Mouse (Mus musculus) neural tube, embryonic 11.5 days (tissue): ENCODE data around the gene Eif5b. TPM values are rescaled to one million over a fixed set of nuclear protein-coding genes. Genes with fewer than 3 reads are reported as not detected.

Experiments
- ATAC-seq: fragments of 200-750 bp; cut with Nextera tagmentation; 2 replicates; pipeline ENCODE4 v1.8.0; 2017; ENCODE audit warnings: moderate number of reproducible peaks, mild to moderate bottlenecking, moderate TSS enrichment, moderate library complexity; ENCODE audit not compliant: insufficient read depth, low FRiP score, low TSS enrichment
- DNase-seq: peaks from one replicate; pipeline ENCODE4 v3.0.0-alpha.2; 2015; ENCODE audit warnings: low spot score
- H3K27ac ChIP-seq: fragments of 300-500 bp; sonication (generic); 2 replicates; pipeline ENCODE4 v1.5.1; 2014; ENCODE audit warnings: low read depth, mild to moderate bottlenecking, low read length
- H3K27me3 ChIP-seq: fragments of 300-500 bp; sonication (generic); 2 replicates; pipeline ENCODE4 v1.6.1; 2014; ENCODE audit warnings: mild to moderate bottlenecking, low read length, mixed read lengths; ENCODE audit not compliant: control insufficient read depth, insufficient read depth
- H3K36me3 ChIP-seq: fragments of 300-500 bp; sonication (generic); 2 replicates; pipeline ENCODE4 v1.6.1; 2014; ENCODE audit warnings: mild to moderate bottlenecking, low read length, moderate library complexity, mixed read lengths; ENCODE audit not compliant: control insufficient read depth, insufficient read depth
- H3K4me1 ChIP-seq: fragments of 300-500 bp; sonication (generic); 2 replicates; pipeline ENCODE4 v1.6.1; 2014; ENCODE audit warnings: low read length, mixed read lengths; ENCODE audit not compliant: control insufficient read depth, insufficient read depth
- H3K4me2 ChIP-seq: fragments of 300-500 bp; sonication (generic); 2 replicates; pipeline ENCODE4 v1.6.1; 2014; ENCODE audit warnings: low read depth, mild to moderate bottlenecking, moderate library complexity
- H3K4me3 ChIP-seq: fragments of 300-500 bp; sonication (generic); 2 replicates; pipeline ENCODE4 v1.5.1; 2014; ENCODE audit warnings: low read depth, low read length
- H3K9ac ChIP-seq: fragments of 300-500 bp; sonication (generic); 2 replicates; pipeline ENCODE4 v1.6.1; 2014; ENCODE audit warnings: mild to moderate bottlenecking, low read length
- H3K9me3 ChIP-seq: fragments of 300-500 bp; sonication (generic); 2 replicates; pipeline ENCODE4 v1.6.1; 2016; ENCODE audit warnings: low read length; ENCODE audit not compliant: control insufficient read depth
- WGBS: fragments of 180-500 bp; shearing (Covaris S2); extraction: QIAGEN DNeasy Blood & Tissue Kit; methylation state at CpG from one replicate; pipeline ENCODE4 v1.1.7; 2014; 5-methylcytosine and 5-hydroxymethylcytosine counted together
- polyA plus RNA-seq: library from polyadenylated mRNA; unstranded; fragments of >200 nt; fragmentation: Nextera tagmentation; extraction: Ambion mirVana; gene quantifications from 2 replicates; pipeline ENCODE4 v1.2.1, GENCODE M21; 2014

The Eif5b gene
- polyA plus RNA-seq, 1 experiment from 2014 or later, result 26.9 TPM

GRCm38 (mm10) chr1:38014551-38015203 is 16.9 kb downstream of the Eif5b start:
- Histone ChIP-seq H3K4me2 (no peak overlapping the region), H3K27me3 (no peaks in the 10 kb centered on the region), H3K4me3 (no peak overlapping the region), H3K9ac (no peak overlapping the region), H3K36me3 (0 out of 2 replicates have a peak, but pooled peaks cover 2% of the 10 kb centered on the region), H3K27ac (no peak overlapping the region), H3K9me3 (no peaks in the 10 kb centered on the region), H3K4me1 (no peaks in the 10 kb centered on the region)
- WGBS, result 96% methylated on average over 2 of the region's 2 CpGs
- ATAC-seq, result no peak
- DNase-seq, result no peak

GRCm38 (mm10) chr1:38027301-38027700 is 29.5 kb downstream of the Eif5b start:
- ATAC-seq, result no peak
- 90% methylated on average over 7 of the region's 7 CpGs for WGBS

GRCm38 (mm10) chr1:38031391-38031790 is 33.6 kb downstream of the Eif5b start:
- Histone ChIP-seq H3K36me3 (peaks cover 4% of the 10 kb centered on the region; the same call in 1 of the 2 replicates), H3K27me3 (no peaks in the 10 kb centered on the region), H3K9ac (no peak overlapping the region), H3K9me3 (no peaks in the 10 kb centered on the region), H3K4me3 (no peak overlapping the region), H3K4me2 (no peak overlapping the region), H3K4me1 (no peaks in the 10 kb centered on the region), H3K27ac (no peak overlapping the region)
- 91% methylated on average over 5 of the region's 5 CpGs for WGBS
- DNase-seq (no peak), ATAC-seq (no peak)

More at GRCm38 (mm10) chr1:38027301-38027700, 29.5 kb downstream of the Eif5b start:
- no peak overlapping the region for H3K4me3 ChIP-seq
- no peaks in the 10 kb centered on the region for H3K27me3 ChIP-seq
- H3K27ac ChIP-seq, result no peak overlapping the region
- H3K9ac ChIP-seq, result no peak overlapping the region
- H3K9me3 ChIP-seq, result no peaks in the 10 kb centered on the region
- no peak for DNase-seq
- no peak overlapping the region for H3K4me2 ChIP-seq
- H3K4me1 ChIP-seq, result no peaks in the 10 kb centered on the region
- peaks cover 7% of the 10 kb centered on the region; the same call in 1 of the 2 replicates for H3K36me3 ChIP-seq

- Histone ChIP-seq H3K9ac (no peak overlapping the region), H3K9me3 (no peaks in the 10 kb centered on the region), H3K4me3 (no peak overlapping the region), H3K4me2 (no peak overlapping the region), H3K27me3 (no peaks in the 10 kb centered on the region), H3K27ac (no peak overlapping the region), H3K36me3 (peaks cover 16% of the 10 kb centered on the region), H3K4me1 (no peaks in the 10 kb centered on the region)
- 91% methylated on average over 4 of the region's 4 CpGs for WGBS
- DNase-seq (no peak), ATAC-seq (no peak)
These were observed 37.7 kb downstream of the Eif5b start for GRCm38 (mm10) chr1:38035521-38035920.

- H3K9ac ChIP-seq, result no peak overlapping the region
- DNase-seq (no peak), ATAC-seq (no peak)
- no peak overlapping the region for H3K4me2 ChIP-seq
- no peak overlapping the region for H3K27ac ChIP-seq
- WGBS, result 95% methylated on average over 5 of the region's 5 CpGs
- H3K9me3 ChIP-seq, result no peaks in the 10 kb centered on the region
- H3K4me3 ChIP-seq, result no peak overlapping the region
- no peaks in the 10 kb centered on the region for H3K27me3 ChIP-seq
- peaks cover 14% of the 10 kb centered on the region for H3K36me3 ChIP-seq
- H3K4me1 ChIP-seq, result no peaks in the 10 kb centered on the region
These were observed 39.6 kb downstream of the Eif5b start for GRCm38 (mm10) chr1:38037375-38037774.

GRCm38 (mm10) chr1:38038898-38039297 is 41.1 kb downstream of the Eif5b start:
- Histone ChIP-seq H3K4me2 (no peak overlapping the region), H3K4me1 (no peaks in the 10 kb centered on the region), H3K9me3 (no peaks in the 10 kb centered on the region), H3K27me3 (no peaks in the 10 kb centered on the region), H3K27ac (no peak overlapping the region), H3K4me3 (no peak overlapping the region), H3K9ac (no peak overlapping the region), H3K36me3 (peaks cover 14% of the 10 kb centered on the region)
- no peak for DNase-seq
- no peak for ATAC-seq
- 95% methylated on average over 2 of the region's 2 CpGs for WGBS

GRCm38 (mm10) chr1:38048121-38048520 is 50.3 kb downstream of the Eif5b start:
- H3K4me3 ChIP-seq, result no peak overlapping the region
- ATAC-seq, result no peak
- H3K27me3 ChIP-seq, result no peaks in the 10 kb centered on the region
- no peak for DNase-seq
- no peaks in the 10 kb centered on the region for H3K4me1 ChIP-seq
- no peak overlapping the region for H3K4me2 ChIP-seq
- no peak overlapping the region for H3K27ac ChIP-seq
- H3K9me3 ChIP-seq, result no peaks in the 10 kb centered on the region
- H3K36me3 ChIP-seq, result peaks cover 20% of the 10 kb centered on the region
- WGBS, result 90% methylated on average over 3 of the region's 3 CpGs
- no peak overlapping the region for H3K9ac ChIP-seq

- Histone ChIP-seq H3K9me3 (no peaks in the 10 kb centered on the region), H3K36me3 (peaks cover 25% of the 10 kb centered on the region), H3K27ac (no peak overlapping the region), H3K4me2 (no peak overlapping the region), H3K27me3 (no peaks in the 10 kb centered on the region), H3K4me1 (no peaks in the 10 kb centered on the region), H3K4me3 (no peak overlapping the region), H3K9ac (no peak overlapping the region)
- no peak for DNase-seq
- WGBS, result 79% methylated on average over 4 of the region's 4 CpGs
- ATAC-seq, result no peak
These were observed 51.8 kb downstream of the Eif5b start for GRCm38 (mm10) chr1:38049562-38049961.

- 79% methylated on average over 5 of the region's 5 CpGs for WGBS
- H3K4me1 ChIP-seq, result no peaks in the 10 kb centered on the region
- H3K4me2 ChIP-seq, result no peak overlapping the region
- DNase-seq (no peak), ATAC-seq (no peak)
- peaks cover 21% of the 10 kb centered on the region for H3K36me3 ChIP-seq
- H3K4me3 ChIP-seq, result no peak overlapping the region
- no peaks in the 10 kb centered on the region for H3K9me3 ChIP-seq
- H3K27me3 ChIP-seq, result no peaks in the 10 kb centered on the region
- no peak overlapping the region for H3K27ac ChIP-seq
- H3K9ac ChIP-seq, result no peak overlapping the region
These were observed 57.4 kb downstream of the Eif5b start for GRCm38 (mm10) chr1:38055176-38055575.
